Mouse (Mus musculus) liver, adult 2 months (tissue): ENCODE results near the gene Fbxl14.
"Not testable (repeated sequence)": the region's sequence is repeated elsewhere in the genome, so short reads cannot be mapped to it uniquely, and the experiment has no call there.

Source experiments
- CTCF ChIP-seq: fragments of 200-500 bp; IDR thresholded peaks from 2 replicates; pipeline ENCODE4 v1.5.1; 2011; ENCODE audit warnings: low read depth, low read length, control low read depth
- POLR2A ChIP-seq: fragments of 200-500 bp; IDR thresholded peaks from 2 replicates; pipeline ENCODE4 v1.6.1; 2011; ENCODE audit warnings: low read length, control low read depth; ENCODE audit not compliant: insufficient read depth; ENCODE audit errors: extremely low read depth

DNA sequence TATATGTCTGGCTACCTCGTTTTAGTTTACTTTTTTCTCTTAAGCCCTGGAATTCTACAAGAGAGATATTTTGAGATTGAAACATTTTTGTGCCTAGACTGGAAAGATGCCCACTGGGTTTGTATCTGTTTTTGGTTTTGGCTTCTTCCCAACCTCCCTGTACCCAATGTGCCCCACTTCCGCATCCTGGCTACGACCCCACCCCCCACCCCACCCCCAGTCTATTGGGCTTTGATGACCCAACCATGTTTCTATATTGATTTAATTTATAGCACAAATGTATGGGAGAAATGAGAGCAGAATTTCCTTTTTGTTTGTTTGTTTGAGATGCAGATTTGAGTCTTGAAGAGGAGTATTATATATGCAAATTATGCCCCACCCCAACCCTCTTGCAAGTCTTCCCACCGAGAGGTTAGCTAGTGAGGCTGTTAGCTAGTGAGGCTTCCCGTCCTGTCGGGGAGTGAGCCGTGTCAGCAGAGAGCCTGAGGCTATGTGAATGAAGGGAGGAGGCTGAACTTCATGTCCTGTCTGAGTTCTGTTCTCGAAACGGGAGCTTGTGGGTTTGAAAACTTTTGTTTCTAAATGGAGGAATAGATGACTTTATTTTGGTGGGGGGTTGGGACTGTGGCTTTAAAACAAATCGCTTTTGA is 2.4 kb downstream of the Fbxl14 start:
- TF ChIP-seq CTCF, POLR2A: not testable (repeated sequence)
